In genomic region chr13:109121867-109122266, GRCm38 (mm10) we compare ENCODE assay signal across 34 mouse cellular contexts.
"Had no signal": no experiment of that assay in that cellular context is flagged by ENCODE, and none has a peak within 500 bp of the region (broad histone marks: within the 10 kb centered on the region; RNA-seq: fewer than 3 reads in every experiment).

No protein-coding gene starts in this region.

- ATAC-seq: hindbrain, embryonic 16.5 days; hindbrain, postnatal 0 days; inflammation-experienced regulatory T-cells, adult 6 months; intestine, embryonic 15.5 days; intestine, embryonic 16.5 days; intestine, postnatal 0 days had no signal

- H3K4me3 ChIP-seq: heart, embryonic 12.5 days; heart, embryonic 13.5 days; heart, embryonic 15.5 days; hindbrain, embryonic 10.5 days; hindbrain, embryonic 12.5 days; hindbrain, embryonic 13.5 days; hindbrain, embryonic 15.5 days; intestine, embryonic 15.5 days; kidney, embryonic 15.5 days; layer of hippocampus, adult 2 months; left cerebral cortex, adult 2 months had no signal

- H3K4me1 ChIP-seq: hindbrain, embryonic 13.5 days had no signal

- H3K9ac ChIP-seq: heart, embryonic 12.5 days; heart, embryonic 13.5 days; heart, embryonic 15.5 days; hindbrain, embryonic 12.5 days; hindbrain, embryonic 13.5 days; hindbrain, embryonic 14.5 days; hindbrain, embryonic 15.5 days; intestine, embryonic 15.5 days; kidney, embryonic 15.5 days had no signal

- H3K36me3 ChIP-seq: heart, embryonic 12.5 days; heart, embryonic 13.5 days; heart, embryonic 15.5 days; hindbrain, embryonic 10.5 days; hindbrain, embryonic 12.5 days; hindbrain, embryonic 13.5 days; hindbrain, embryonic 15.5 days; intestine, embryonic 15.5 days; kidney, embryonic 15.5 days had no signal

- H3K4me2 ChIP-seq: heart, embryonic 12.5 days; heart, embryonic 13.5 days; heart, embryonic 15.5 days; hindbrain, embryonic 12.5 days; hindbrain, embryonic 13.5 days; hindbrain, embryonic 14.5 days; hindbrain, embryonic 15.5 days; intestine, embryonic 15.5 days; kidney, embryonic 15.5 days had no signal

- DNase-seq: heart, postnatal 10 days; heart, postnatal 14 days; heart, postnatal 36 days; heart, postnatal 4 days; kidney, adult 11 months; kidney, adult 18-20 months; kidney, adult 2 months; kidney, adult 8-10 months; kidney, adult 9 months; kidney, postnatal 10 days; kidney, postnatal 14 days; kidney, postnatal 25 days; kidney, postnatal 36 days; kidney, postnatal 4 days; layer of hippocampus, adult 9-11 months; layer of hippocampus, postnatal 36 days had no signal

- H3K27me3 ChIP-seq: hindbrain, embryonic 15.5 days; kidney, embryonic 15.5 days had no signal

- H3K9me3 ChIP-seq: heart, embryonic 12.5 days; heart, embryonic 13.5 days; heart, embryonic 15.5 days; hindbrain, embryonic 10.5 days; hindbrain, embryonic 12.5 days; hindbrain, embryonic 13.5 days; hindbrain, embryonic 15.5 days; intestine, embryonic 15.5 days; kidney, embryonic 15.5 days had no signal

- H3K27ac ChIP-seq: heart, embryonic 13.5 days; heart, embryonic 15.5 days; hindbrain, embryonic 10.5 days; hindbrain, embryonic 12.5 days; hindbrain, embryonic 13.5 days; hindbrain, embryonic 14.5 days; hindbrain, embryonic 15.5 days; hindbrain, postnatal 0 days; intestine, embryonic 15.5 days; kidney, embryonic 15.5 days; kidney, postnatal 0 days; layer of hippocampus, adult 2 months; left cerebral cortex, adult 2 months had no signal
